In genomic region chr4:62383752-62384151, GRCm38 (mm10) we compare ENCODE assay signal across 25 mouse cellular contexts. TPM values are rescaled to one million over a fixed set of nuclear protein-coding genes. Genes with fewer than 3 reads are reported as not detected.
DNase-seq lines count a peak whose midpoint lies in the region; ATAC-seq and TF ChIP-seq lines count a peak whose summit lies in the region.
"Had no signal": no experiment of that assay in that cellular context is flagged by ENCODE, and none has a peak within 500 bp of the region (broad histone marks: within the 10 kb centered on the region; RNA-seq: fewer than 3 reads in every experiment).

No protein-coding gene starts in this region.

- H3K9me3 ChIP-seq in kidney, embryonic 15.5 days (replicated peaks), result no peaks in the 10 kb centered on the region
- H3K9me3 ChIP-seq in liver, embryonic 13.5 days (replicated peaks), result no peaks in the 10 kb centered on the region
- no peaks in the 10 kb centered on the region for H3K9me3 ChIP-seq in stomach, embryonic 16.5 days (replicated peaks; ENCODE audit: control insufficient read depth, low read length)
- no peaks in the 10 kb centered on the region for H3K9me3 ChIP-seq in forebrain, postnatal 0 days (ENCODE audit: low read length)
- H3K9me3 ChIP-seq: embryonic facial prominence, embryonic 15.5 days; forebrain, embryonic 15.5 days; heart, embryonic 13.5 days; hindbrain, embryonic 12.5 days; limb, embryonic 10.5 days had no signal

- H3K27ac ChIP-seq in kidney, embryonic 15.5 days, result no peak overlapping the region
- H3K27ac ChIP-seq in liver, embryonic 13.5 days, result peak overlapping the region; percentile 31; the same call in 1 of the 2 replicates
- H3K27ac ChIP-seq in stomach, embryonic 16.5 days (ENCODE audit: low read length), result no peak overlapping the region; the same call in 1 of the 2 replicates
- H3K27ac ChIP-seq in forebrain, postnatal 0 days (ENCODE audit: low read depth, low read length), result no peak overlapping the region
- H3K27ac ChIP-seq: embryonic facial prominence, embryonic 15.5 days; forebrain, embryonic 15.5 days; heart, adult 2 months; heart, embryonic 13.5 days; hindbrain, embryonic 12.5 days; limb, embryonic 10.5 days had no signal

- 74% methylated on average over 7 of the region's 7 CpGs for WGBS in kidney, embryonic 15.5 days
- WGBS in liver, embryonic 13.5 days (ENCODE audit: insufficient replicate concordance), result 77% methylated on average over 7 of the region's 7 CpGs
- whole genome bisulfite sequencing in stomach, embryonic 16.5 days, result 62% methylated on average over 7 of the region's 7 CpGs
- 88% methylated on average over 7 of the region's 7 CpGs for WGBS in forebrain, postnatal 0 days

- no peak overlapping the region for H3K4me2 ChIP-seq in kidney, embryonic 15.5 days
- H3K4me2 ChIP-seq in liver, embryonic 13.5 days, result 0 out of 2 replicates have a peak overlapping the region, but pooled peaks have one; percentile 12
- no peak overlapping the region for H3K4me2 ChIP-seq in stomach, embryonic 16.5 days (ENCODE audit: low read depth, low read length)
- H3K4me2 ChIP-seq in forebrain, postnatal 0 days (ENCODE audit: low read depth), result no peak overlapping the region
- H3K4me2 ChIP-seq: embryonic facial prominence, embryonic 15.5 days; forebrain, embryonic 15.5 days; heart, embryonic 13.5 days; hindbrain, embryonic 12.5 days had no signal

- peaks cover 29% of the 10 kb centered on the region for H3K36me3 ChIP-seq in kidney, embryonic 15.5 days
- H3K36me3 ChIP-seq in liver, embryonic 13.5 days, result peaks cover 31% of the 10 kb centered on the region
- no peaks in the 10 kb centered on the region; the same call in 1 of the 2 replicates for H3K36me3 ChIP-seq in stomach, embryonic 16.5 days (ENCODE audit: control insufficient read depth, insufficient read depth, low read length)
- peaks cover 10% of the 10 kb centered on the region for H3K36me3 ChIP-seq in forebrain, postnatal 0 days (ENCODE audit: insufficient read depth)

- H3K4me3 ChIP-seq in kidney, embryonic 15.5 days (replicated peaks), result no peak overlapping the region
- no peak overlapping the region for H3K4me3 ChIP-seq in liver, embryonic 13.5 days (replicated peaks)
- H3K4me3 ChIP-seq in stomach, embryonic 16.5 days (replicated peaks; ENCODE audit: low read length), result no peak overlapping the region
- H3K4me3 ChIP-seq in forebrain, postnatal 0 days (ENCODE audit: low read depth, low read length), result no peak overlapping the region
- H3K4me3 ChIP-seq: embryonic facial prominence, embryonic 15.5 days; forebrain, embryonic 15.5 days; heart, adult 2 months; heart, embryonic 13.5 days; hindbrain, embryonic 12.5 days; limb, embryonic 10.5 days had no signal

- H3K9ac ChIP-seq in kidney, embryonic 15.5 days, result no peak overlapping the region
- H3K9ac ChIP-seq in liver, embryonic 13.5 days, result no peak overlapping the region
- no peak overlapping the region for H3K9ac ChIP-seq in stomach, embryonic 16.5 days (ENCODE audit: low read length)
- H3K9ac ChIP-seq in forebrain, postnatal 0 days, result no peak overlapping the region
- H3K9ac ChIP-seq: embryonic facial prominence, embryonic 15.5 days; forebrain, embryonic 15.5 days; heart, embryonic 13.5 days; hindbrain, embryonic 12.5 days had no signal

- TF ChIP-seq CTCF in forebrain, postnatal 0 days (IDR thresholded peaks at IDR 0.05; ENCODE audit: low read depth), result no peak

- H3K27me3 ChIP-seq in kidney, embryonic 15.5 days, result no peaks in the 10 kb centered on the region
- H3K27me3 ChIP-seq in liver, embryonic 13.5 days, result no peaks in the 10 kb centered on the region
- no peaks in the 10 kb centered on the region for H3K27me3 ChIP-seq in stomach, embryonic 16.5 days (ENCODE audit: control insufficient read depth, insufficient read depth, low read length)
- H3K27me3 ChIP-seq in forebrain, postnatal 0 days (ENCODE audit: insufficient read depth, low read length), result no peaks in the 10 kb centered on the region
- H3K27me3 ChIP-seq: embryonic facial prominence, embryonic 15.5 days; forebrain, embryonic 15.5 days; heart, embryonic 13.5 days; hindbrain, embryonic 12.5 days had no signal

- no peak for ATAC-seq in kidney, embryonic 15.5 days (replicated peaks; ENCODE audit: low FRiP score)
- peak; percentile 35 for ATAC-seq in liver, embryonic 13.5 days (ENCODE audit: low read depth)
- ATAC-seq in stomach, embryonic 16.5 days (ENCODE audit: insufficient read depth, low FRiP score), result peak; percentile 44; the same call in 1 of the 2 replicates
- ATAC-seq in forebrain, postnatal 0 days, result no peak
- ATAC-seq: forebrain, embryonic 15.5 days had no signal

- H3K4me1 ChIP-seq in kidney, embryonic 15.5 days, result no peaks in the 10 kb centered on the region
- H3K4me1 ChIP-seq in liver, embryonic 13.5 days (replicated peaks), result peaks cover 43% of the 10 kb centered on the region
- peaks cover 3% of the 10 kb centered on the region; the same call in 1 of the 2 replicates for H3K4me1 ChIP-seq in stomach, embryonic 16.5 days (ENCODE audit: control insufficient read depth, insufficient read depth, low read length)
- H3K4me1 ChIP-seq in forebrain, postnatal 0 days (ENCODE audit: insufficient read depth), result no peaks in the 10 kb centered on the region
- H3K4me1 ChIP-seq: embryonic facial prominence, embryonic 15.5 days; forebrain, embryonic 15.5 days; hindbrain, embryonic 12.5 days; limb, embryonic 10.5 days had no signal

- DNase-seq in kidney, adult 11 months, result peak; percentile 19
- peak; percentile 25 for DNase-seq in ZHBTc4 (ENCODE audit: low read depth, low spot score)
- DNase-seq in liver, embryonic 13.5 days, result no peak
- no peak for DNase-seq in testis, postnatal 14 days (ENCODE audit: low spot score)
- DNase-seq in forebrain, postnatal 0 days, result no peak
- DNase-seq: adrenal gland, postnatal 14 days; cerebellum, adult 9-11 months; gastrocnemius, postnatal 36 days; heart, adult 2 months; heart, postnatal 14 days; lung, adult 2 months; midbrain, embryonic 14.5 days; thymus, postnatal 25 days had no signal

RNA-seq across cellular contexts. Expression of gene Slc31a1, which starts 23.2 kb away (rescaled TPM):
- polyA plus RNA-seq in kidney, embryonic 15.5 days (2015; fragmentation: Nextera tagmentation; extraction: Ambion mirVana), result 50.9 and 53.9 TPM in 2 replicates
- polyA plus RNA-seq in liver, embryonic 13.5 days (2015; fragmentation: Nextera tagmentation; extraction: Ambion mirVana), result 39.0 and 48.8 TPM in 2 replicates
- 62.9 and 74.4 TPM in 2 replicates for polyA plus RNA-seq in stomach, embryonic 16.5 days (2015; fragmentation: Nextera tagmentation; extraction: Ambion mirVana)
- 15.2 and 16.2 TPM in 2 replicates for total RNA-seq in forebrain, postnatal 0 days (2014; rRNA removed)
- polyA plus RNA-seq in forebrain, postnatal 0 days (2015; fragmentation: Nextera tagmentation; extraction: Ambion mirVana), result 30.4 and 39.9 TPM in 2 replicates

RNA-seq across cellular contexts. Expression of gene Fkbp15, which starts 23.4 kb away (rescaled TPM):
- polyA plus RNA-seq in kidney, embryonic 15.5 days (2015; fragmentation: Nextera tagmentation; extraction: Ambion mirVana), result 24.3 and 24.7 TPM in 2 replicates
- polyA plus RNA-seq in liver, embryonic 13.5 days (2015; fragmentation: Nextera tagmentation; extraction: Ambion mirVana), result 15.5 and 15.7 TPM in 2 replicates
- 29.8 and 30.2 TPM in 2 replicates for polyA plus RNA-seq in stomach, embryonic 16.5 days (2015; fragmentation: Nextera tagmentation; extraction: Ambion mirVana)
- 34.0 and 43.3 TPM in 2 replicates for total RNA-seq in forebrain, postnatal 0 days (2014; rRNA removed)
- 14.3 and 19.1 TPM in 2 replicates for polyA plus RNA-seq in forebrain, postnatal 0 days (2015; fragmentation: Nextera tagmentation; extraction: Ambion mirVana)

RNA-seq across cellular contexts. Expression of gene Cdc26, which starts 24.7 kb away (rescaled TPM):
- 161 and 178 TPM in 2 replicates for polyA plus RNA-seq in kidney, embryonic 15.5 days (2015; fragmentation: Nextera tagmentation; extraction: Ambion mirVana)
- polyA plus RNA-seq in liver, embryonic 13.5 days (2015; fragmentation: Nextera tagmentation; extraction: Ambion mirVana), result 77.7 and 97.1 TPM in 2 replicates
- polyA plus RNA-seq in stomach, embryonic 16.5 days (2015; fragmentation: Nextera tagmentation; extraction: Ambion mirVana), result 127 and 128 TPM in 2 replicates
- 51.1 and 79.4 TPM in 2 replicates for total RNA-seq in forebrain, postnatal 0 days (2014; rRNA removed)
- 81.7 and 85.1 TPM in 2 replicates for polyA plus RNA-seq in forebrain, postnatal 0 days (2015; fragmentation: Nextera tagmentation; extraction: Ambion mirVana)

RNA-seq across cellular contexts. Expression of gene Prpf4, which starts 24.8 kb away (rescaled TPM):
- 23.5 and 24.9 TPM in 2 replicates for polyA plus RNA-seq in kidney, embryonic 15.5 days (2015; fragmentation: Nextera tagmentation; extraction: Ambion mirVana)
- polyA plus RNA-seq in liver, embryonic 13.5 days (2015; fragmentation: Nextera tagmentation; extraction: Ambion mirVana), result 13.1 and 15.2 TPM in 2 replicates
- polyA plus RNA-seq in stomach, embryonic 16.5 days (2015; fragmentation: Nextera tagmentation; extraction: Ambion mirVana), result 16.6 and 18.3 TPM in 2 replicates
- 17.2 and 20.2 TPM in 2 replicates for total RNA-seq in forebrain, postnatal 0 days (2014; rRNA removed)
- 9.6 and 13.3 TPM in 2 replicates for polyA plus RNA-seq in forebrain, postnatal 0 days (2015; fragmentation: Nextera tagmentation; extraction: Ambion mirVana)

RNA-seq across cellular contexts. Expression of gene Rnf183, which starts 51.3 kb away (rescaled TPM):
- 0.29 and 0.35 TPM in 2 replicates for polyA plus RNA-seq in kidney, embryonic 15.5 days (2015; fragmentation: Nextera tagmentation; extraction: Ambion mirVana)
- polyA plus RNA-seq in liver, embryonic 13.5 days (2015; fragmentation: Nextera tagmentation; extraction: Ambion mirVana), result not detected in 2 replicates
- 0.26 and 0.34 TPM in 2 replicates for polyA plus RNA-seq in stomach, embryonic 16.5 days (2015; fragmentation: Nextera tagmentation; extraction: Ambion mirVana)
- 1.3 TPM in 1 of 2 replicates, not detected in the other for total RNA-seq in forebrain, postnatal 0 days (2014; rRNA removed)
- polyA plus RNA-seq in forebrain, postnatal 0 days (2015; fragmentation: Nextera tagmentation; extraction: Ambion mirVana), result 0.31 and 0.43 TPM in 2 replicates
- total RNA-seq: adrenal gland, postnatal 14 days; common myeloid progenitor, adult 5-6 weeks; gastrocnemius, postnatal 36 days; heart, adult 2 months; heart, postnatal 14 days; layer of hippocampus, adult 18-20 months; layer of hippocampus, postnatal 14 days; megakaryocyte-erythroid progenitor cell, adult 5-6 weeks had no signal
- polyA plus RNA-seq: heart, adult 2 months; heart, embryonic 13.5 days; hindbrain, embryonic 12.5 days; limb, embryonic 10.5 days; midbrain, embryonic 14.5 days; neural tube, embryonic 11.5 days had no signal

Comparison
In these comparisons a context has a peak if more than half of its experiments do, and no peak if none do; other contexts are left out.
1. DNase-seq: peak in kidney, adult 11 months (single experiment) and ZHBTc4 (single experiment); none in liver, embryonic 13.5 days (single experiment), testis, postnatal 14 days (single experiment) and forebrain, postnatal 0 days (single experiment).
2. ATAC-seq: peak in liver, embryonic 13.5 days (single experiment) and stomach, embryonic 16.5 days (single experiment); none in kidney, embryonic 15.5 days (single experiment) and forebrain, postnatal 0 days (single experiment).